12 mouse cellular contexts compared by ENCODE assay signal in the genomic region with DNA sequence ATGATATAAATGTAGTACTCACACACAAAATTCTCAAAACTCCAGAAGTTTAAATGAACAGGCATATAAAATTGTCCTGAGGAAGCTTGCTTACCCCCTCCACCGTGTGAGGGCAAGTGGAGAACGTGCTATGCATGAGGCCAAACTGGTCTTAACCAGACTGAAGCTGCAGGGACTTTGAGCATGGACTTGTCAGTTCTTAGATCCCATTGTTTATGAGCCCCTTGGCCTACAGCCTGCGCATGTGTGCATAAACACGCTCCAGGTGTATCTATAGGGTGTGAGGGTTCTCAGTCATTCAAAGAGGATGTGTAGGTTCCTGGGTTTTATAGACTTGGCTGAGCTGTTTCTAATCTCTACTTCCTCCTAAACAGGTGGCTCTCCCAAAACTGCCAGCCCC.
"Had no signal": no experiment of that assay in that cellular context is flagged by ENCODE, and none has a peak within 500 bp of the region (broad histone marks: within the 10 kb centered on the region; RNA-seq: fewer than 3 reads in every experiment).

No protein-coding gene starts in this region.

- ATAC-seq: intestine, embryonic 16.5 days had no signal

- H3K9me3 ChIP-seq: kidney, embryonic 15.5 days; midbrain, embryonic 12.5 days; neural tube, embryonic 12.5 days had no signal

- H3K27ac ChIP-seq: kidney, embryonic 15.5 days; liver, embryonic 14.5 days; midbrain, embryonic 12.5 days; neural tube, embryonic 12.5 days had no signal

- H3K4me3 ChIP-seq: kidney, embryonic 15.5 days; midbrain, embryonic 12.5 days; myocyte; neural tube, embryonic 12.5 days had no signal

- H3K4me2 ChIP-seq: kidney, embryonic 15.5 days; midbrain, embryonic 12.5 days; neural tube, embryonic 12.5 days had no signal

- H3K9ac ChIP-seq: kidney, embryonic 15.5 days; liver, embryonic 14.5 days; midbrain, embryonic 12.5 days; neural tube, embryonic 12.5 days had no signal

- H3K36me3 ChIP-seq: kidney, embryonic 15.5 days had no signal

- H3K27me3 ChIP-seq: kidney, embryonic 15.5 days; midbrain, embryonic 12.5 days; neural tube, embryonic 12.5 days had no signal

- DNase-seq: kidney, adult 2 months; kidney, postnatal 14 days; lung, adult 18-20 months; retina, postnatal 1 day; right cerebral cortex, postnatal 4 days; spleen, adult 18-20 months had no signal
